In the genomic region with DNA sequence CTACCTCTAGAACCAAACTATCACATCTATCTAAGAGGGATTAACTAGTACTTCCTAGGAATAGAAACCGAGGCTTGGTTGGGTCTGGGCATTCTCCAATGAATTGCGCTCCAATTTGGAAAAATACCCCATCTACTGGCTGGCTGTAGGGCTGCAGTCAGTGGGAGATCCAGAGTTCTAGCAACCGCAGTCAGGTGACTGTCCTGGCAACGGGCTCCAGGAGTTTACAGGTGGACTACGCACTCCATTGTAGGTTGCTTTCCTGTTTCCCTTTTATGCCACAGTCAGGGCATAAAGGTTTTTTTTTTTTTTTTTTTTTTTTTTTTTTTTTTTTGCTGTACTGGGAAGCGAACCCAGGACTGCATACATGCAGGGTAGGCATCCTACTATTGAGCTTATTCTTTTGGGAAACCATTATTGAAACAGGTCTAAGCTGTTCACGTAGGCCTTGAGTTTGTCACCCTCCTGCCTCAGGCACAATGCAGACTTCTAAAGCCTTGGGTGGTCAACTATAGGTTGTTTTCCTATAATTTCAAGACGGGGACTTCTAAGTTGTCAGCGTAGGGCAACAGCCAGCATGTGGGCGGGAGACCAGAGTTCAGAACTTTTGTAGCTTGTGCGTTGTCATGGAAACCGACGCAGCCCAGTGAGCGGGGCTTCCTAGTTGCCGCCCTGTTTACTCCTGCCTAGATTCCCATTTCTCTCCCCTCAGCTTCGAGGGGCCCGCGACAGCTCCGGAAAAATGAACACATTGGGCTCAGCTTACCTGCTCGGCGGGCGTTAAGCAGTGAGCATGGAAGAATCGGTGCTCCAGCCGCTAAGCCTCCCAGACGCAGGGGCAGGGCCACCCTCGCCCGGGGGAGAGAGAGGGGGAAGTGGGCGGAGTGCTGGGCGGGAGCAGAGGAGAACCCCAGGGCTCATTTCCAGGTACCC, we compare ENCODE assay signal across 9 mouse cellular contexts. TPM values are rescaled to one million over a fixed set of nuclear protein-coding genes. Genes with fewer than 3 reads are reported as not detected.
DNase-seq lines count a peak whose midpoint lies in the region; ATAC-seq and TF ChIP-seq lines count a peak whose summit lies in the region.
"Had no signal": no experiment of that assay in that cellular context is flagged by ENCODE, and none has a peak within 500 bp of the region (broad histone marks: within the 10 kb centered on the region; RNA-seq: fewer than 3 reads in every experiment).

A gene (minus strand): TSS at position 834 of the 933 bp plus-strand sequence.

- peak; percentile 8 for TF ChIP-seq RAD21 in CH12.LX (IDR thresholded peaks at IDR 0.05; ENCODE audit: low read depth, low read length)

- no peak within 1 kb of the TSS for H3K27ac ChIP-seq in CH12.LX (ENCODE audit: insufficient read depth, low read depth)
- H3K27ac ChIP-seq in embryonic facial prominence, embryonic 13.5 days = no peak within 1 kb of the TSS
- no peak within 1 kb of the TSS for H3K27ac ChIP-seq in stomach, embryonic 14.5 days (ENCODE audit: low read length)

- no peaks in the 10 kb centered on the region for H3K27me3 ChIP-seq in CH12.LX (replicated peaks)
- no peaks in the 10 kb centered on the region for H3K27me3 ChIP-seq in embryonic facial prominence, embryonic 13.5 days
- H3K27me3 ChIP-seq in stomach, embryonic 14.5 days (ENCODE audit: control insufficient read depth, insufficient read depth, low read length) = no peaks in the 10 kb centered on the region

- no peaks in the 10 kb centered on the region for H3K79me2 ChIP-seq in CH12.LX (replicated peaks; ENCODE audit: control insufficient read depth, extremely low read depth, insufficient read depth, poor library complexity, severe bottlenecking)

- DNase-seq in CH12.LX (ENCODE audit: extremely low read depth) = peak; percentile 2
- DNase-seq in T-cell, adult 2 months (ENCODE audit: low spot score) = peak; percentile 18
- DNase-seq in heart, postnatal 4 days = peak; percentile 33
- DNase-seq in large intestine, adult 2 months (ENCODE audit: low read depth, low spot score) = peak; percentile 61
- DNase-seq in layer of hippocampus, postnatal 14 days (ENCODE audit: low spot score in 2 of 2) = no peak

- H3K4me1 ChIP-seq in CH12.LX (ENCODE audit: control insufficient read depth in 1 of 2, insufficient read depth in 2 of 2) = no peaks in the 10 kb centered on the region
- no peaks in the 10 kb centered on the region for H3K4me1 ChIP-seq in embryonic facial prominence, embryonic 13.5 days
- no peaks in the 10 kb centered on the region for H3K4me1 ChIP-seq in stomach, embryonic 14.5 days (ENCODE audit: control insufficient read depth, insufficient read depth, low read length)

- H3K36me3 ChIP-seq in CH12.LX (replicated peaks in 1 of 2; ENCODE audit: control insufficient read depth in 1 of 2, insufficient read depth in 1 of 2, low read length in 1 of 2) = peaks cover 12 to 33% of the 10 kb centered on the region in 2 experiments
- peaks cover 14% of the 10 kb centered on the region for H3K36me3 ChIP-seq in embryonic facial prominence, embryonic 13.5 days
- peaks cover 5% of the 10 kb centered on the region; the same call in 1 of the 2 replicates for H3K36me3 ChIP-seq in stomach, embryonic 14.5 days (ENCODE audit: control insufficient read depth, insufficient read depth, low read length)

- no peak for TF ChIP-seq POLR2A in CH12.LX (IDR thresholded peaks at IDR 0.05; ENCODE audit: low read depth, low read length)

- no peak for TF ChIP-seq EP300 in CH12.LX (IDR thresholded peaks at IDR 0.05; ENCODE audit: low read length)

- dilution Hi-C loops in CH12.LX (cut with MboI; ENCODE audit: extremely low pct_ligation_motif_present, extremely low pct_unique_long_range_greater_than_20kb, low sequenced_read_pairs) = no loop called here

- H3K4me2 ChIP-seq in CH12.LX (ENCODE audit: insufficient read depth, low read depth, poor library complexity, severe bottlenecking) = no peak within 1 kb of the TSS
- H3K4me2 ChIP-seq in embryonic facial prominence, embryonic 13.5 days = peak within 1 kb of the TSS; percentile 89
- peak within 1 kb of the TSS; percentile 58 for H3K4me2 ChIP-seq in stomach, embryonic 14.5 days (replicated peaks; ENCODE audit: low read depth, low read length)

- WGBS in embryonic facial prominence, embryonic 13.5 days = 1% methylated on average over 29 of the region's 29 CpGs
- WGBS in large intestine, adult 2 months = 1% methylated on average over 29 of the region's 29 CpGs
- WGBS in stomach, embryonic 14.5 days = 2% methylated on average over 29 of the region's 29 CpGs

- H3K9me3 ChIP-seq in CH12.LX (replicated peaks; ENCODE audit: low read length) = no peaks in the 10 kb centered on the region
- H3K9me3 ChIP-seq in embryonic facial prominence, embryonic 13.5 days = no peaks in the 10 kb centered on the region
- no peaks in the 10 kb centered on the region for H3K9me3 ChIP-seq in stomach, embryonic 14.5 days (ENCODE audit: control insufficient read depth, low read depth, low read length)

- in situ Hi-C loops in CH12.LX (cut with MboI; ENCODE audit: low pct_ligation_motif_present, low pct_unique_long_range_greater_than_20kb, low sequenced_read_pairs) = no loop called here

- no peak within 1 kb of the TSS for H3K4me3 ChIP-seq in CH12.LX (replicated peaks in 1 of 3; ENCODE audit: low read depth in 2 of 3, low read length in 2 of 3, poor library complexity in 1 of 3)
- peak within 1 kb of the TSS; percentile 51 for H3K4me3 ChIP-seq in embryonic facial prominence, embryonic 13.5 days
- H3K4me3 ChIP-seq in stomach, embryonic 14.5 days (ENCODE audit: low read depth, low read length) = peak within 1 kb of the TSS; percentile 34
- H3K4me3 ChIP-seq: myocyte had no signal

- H3K9ac ChIP-seq in CH12.LX (ENCODE audit: insufficient read depth, low read depth) = no peak within 1 kb of the TSS
- H3K9ac ChIP-seq in embryonic facial prominence, embryonic 13.5 days = peak within 1 kb of the TSS; percentile 64
- H3K9ac ChIP-seq in stomach, embryonic 14.5 days (replicated peaks; ENCODE audit: low read depth, low read length) = no peak within 1 kb of the TSS

- peak; percentile 76 for ATAC-seq in embryonic facial prominence, embryonic 13.5 days (ENCODE audit: insufficient number of reproducible peaks, insufficient read depth, low FRiP score, low TSS enrichment, low read depth)
- peak; percentile 80 for ATAC-seq in megakaryocyte-erythroid progenitor cell, adult 5-6 weeks (replicated peaks; ENCODE audit: low FRiP score, low TSS enrichment, poor library complexity, severe bottlenecking)
- peak; percentile 80; the same call in 1 of the 2 replicates for ATAC-seq in stomach, embryonic 14.5 days (ENCODE audit: insufficient number of reproducible peaks, insufficient read depth, low FRiP score, low read depth)

- peak; percentile 9 to 51; a peak in 2 of 4 replicates for TF ChIP-seq CTCF in CH12.LX (conservative IDR thresholded peaks at IDR 0.05 in 1 of 2, IDR thresholded peaks at IDR 0.05 in 1 of 2; ENCODE audit: low read depth in 2 of 2, low read length in 2 of 2)

TF ChIP-seq in CH12.LX, 34 proteins besides CTCF, POLR2A, EP300 and RAD21:
- TF ChIP-seq USF2 (conservative IDR thresholded peaks at IDR 0.05; ENCODE audit: low read depth, low read length) = no peak
- TF ChIP-seq ZNF384 (IDR thresholded peaks at IDR 0.05; ENCODE audit: low read depth, low read length) = 0 out of 2 replicates have a peak, but pooled peaks have one; percentile 54
- peak; percentile 11; the same call in 1 of the 2 replicates for TF ChIP-seq SMC3 (IDR thresholded peaks at IDR 0.05; ENCODE audit: low read depth, low read length)

RNA-seq across cellular contexts. Expression of the gene that starts here (rescaled TPM):
- total RNA-seq in CH12.LX (2012; rRNA removed) = not detected in 2 replicates
- not detected in 2 replicates for total RNA-seq in CH12.LX (2014; rRNA removed)
- polyA plus RNA-seq in CH12.LX (2012; ENCODE audit: insufficient read length, low read depth) = not detected in 2 replicates
- 0.17 TPM in 1 of 2 replicates, not detected in the other for polyA plus RNA-seq in embryonic facial prominence, embryonic 13.5 days (2015; fragmentation: Nextera tagmentation; extraction: Ambion mirVana)
- total RNA-seq in heart, postnatal 4 days (2021) = not detected
- 0.07 and 0.16 TPM in 2 replicates for polyA plus RNA-seq in large intestine, adult 2 months (2012; rRNA removed)
- total RNA-seq in megakaryocyte-erythroid progenitor cell, adult 5-6 weeks (2014; fragmentation: Nextera tagmentation) = not detected in 2 replicates
- not detected in 2 replicates for total RNA-seq in megakaryocyte-erythroid progenitor cell, adult 5-6 weeks (2017)
- polyA plus RNA-seq in stomach, embryonic 14.5 days (2014; fragmentation: Nextera tagmentation; extraction: Ambion mirVana) = 0.32 TPM in 2 replicates
- 1 to 10 TPM in 1 of 2 experiments, under 1 TPM in 1; 0.81 to 1.2 TPM for total RNA-seq in layer of hippocampus, postnatal 14 days (2021)
- polyA plus RNA-seq: myocyte had no signal

Comparison
In these comparisons a context has a peak if more than half of its experiments do, and no peak if none do; other contexts are left out.
1. Peak in DNase-seq in CH12.LX; RNA of the gene not detected or under 1 TPM.
2. Peak in ATAC-seq, H3K4me3 ChIP-seq, H3K9ac ChIP-seq and H3K4me2 ChIP-seq in embryonic facial prominence, embryonic 13.5 days; RNA of the gene not detected or under 1 TPM.
3. Peak in DNase-seq in heart, postnatal 4 days; RNA of the gene not detected or under 1 TPM.
4. Peak in DNase-seq in large intestine, adult 2 months; RNA of the gene not detected or under 1 TPM.
5. Peak in ATAC-seq in megakaryocyte-erythroid progenitor cell, adult 5-6 weeks; RNA of the gene not detected or under 1 TPM.
6. Peak in ATAC-seq, H3K4me3 ChIP-seq and H3K4me2 ChIP-seq in stomach, embryonic 14.5 days; RNA of the gene not detected or under 1 TPM.